Mouse (Mus musculus) midbrain, embryonic 15.5 days (tissue): ENCODE measurements around the gene Echs1. TPM values are rescaled to one million over a fixed set of nuclear protein-coding genes. Genes with fewer than 3 reads are reported as not detected.
"Not testable (repeated sequence)": the region's sequence is repeated elsewhere in the genome, so short reads cannot be mapped to it uniquely, and the experiment has no call there.

Experiments
- ATAC-seq: fragments of 200-750 bp; cut with Nextera tagmentation; replicated peaks from 2 replicates; pipeline ENCODE4 v1.8.0; 2017; ENCODE audit warnings: moderate TSS enrichment
- H3K27ac ChIP-seq: fragments of 300-500 bp; sonication (generic); 2 replicates; pipeline ENCODE4 v1.5.1; 2015; ENCODE audit warnings: mild to moderate bottlenecking, inconsistent platforms
- H3K27me3 ChIP-seq: fragments of 300-500 bp; sonication (generic); replicated peaks from 2 replicates; pipeline ENCODE4 v1.6.1; 2015; ENCODE audit warnings: inconsistent platforms
- H3K36me3 ChIP-seq: fragments of 300-500 bp; sonication (generic); replicated peaks from 2 replicates; pipeline ENCODE4 v1.6.1; 2015; ENCODE audit warnings: inconsistent platforms
- H3K4me1 ChIP-seq: fragments of 300-500 bp; sonication (generic); 2 replicates; pipeline ENCODE4 v1.6.1; 2015; ENCODE audit warnings: inconsistent platforms
- H3K4me2 ChIP-seq: fragments of 300-500 bp; sonication (generic); 2 replicates; pipeline ENCODE4 v1.6.1; 2015; ENCODE audit warnings: inconsistent platforms, mild to moderate bottlenecking, moderate library complexity
- H3K4me3 ChIP-seq: fragments of 300-500 bp; sonication (generic); 2 replicates; pipeline ENCODE4 v1.5.1; 2015; ENCODE audit warnings: mild to moderate bottlenecking, inconsistent platforms
- H3K9ac ChIP-seq: fragments of 300-500 bp; sonication (generic); 2 replicates; pipeline ENCODE4 v1.6.1; 2015; ENCODE audit warnings: mild to moderate bottlenecking, inconsistent platforms
- H3K9me3 ChIP-seq: fragments of 300-500 bp; sonication (generic); 2 replicates; pipeline ENCODE4 v1.6.1; 2016; ENCODE audit warnings: inconsistent platforms
- WGBS: fragments of 180-500 bp; shearing (Covaris S2); methylation state at CpG from one replicate; pipeline ENCODE4 v1.1.7; 2015; ENCODE audit warnings: mixed read lengths; 5-methylcytosine and 5-hydroxymethylcytosine counted together
- polyA plus RNA-seq: library from polyadenylated mRNA; unstranded; fragments of >200 nt; fragmentation: Nextera tagmentation; extraction: Ambion mirVana; gene quantifications from 2 replicates; pipeline ENCODE4 v1.2.1, GENCODE M21; 2015

Echs1 gene
- polyA plus RNA-seq, 1 experiment from 2014 or later, result 107 TPM

GRCm38 (mm10) chr7:140134033-140134432 lies 17.8 kb upstream of the Echs1 start:
- peaks cover 11% of the 10 kb centered on the region for H3K4me1 ChIP-seq
- H3K27ac ChIP-seq, H3K4me2 ChIP-seq, H3K4me3 ChIP-seq, H3K27me3 ChIP-seq, H3K9ac ChIP-seq, H3K9me3 ChIP-seq, ATAC-seq, H3K36me3 ChIP-seq: not testable (repeated sequence)
- WGBS, result 93% methylated on average over 7 of the region's 7 CpGs

GRCm38 (mm10) chr7:140132184-140132583 lies 15.9 kb upstream of the Echs1 start:
- H3K9ac ChIP-seq, H3K4me3 ChIP-seq, H3K36me3 ChIP-seq, H3K4me1 ChIP-seq, ATAC-seq, H3K27me3 ChIP-seq, H3K9me3 ChIP-seq, H3K27ac ChIP-seq, H3K4me2 ChIP-seq: not testable (repeated sequence)
- 95% methylated on average over 7 of the region's 7 CpGs for whole genome bisulfite sequencing

- Histone ChIP-seq H3K4me1 (peaks cover 4% of the 10 kb centered on the region; the same call in 1 of the 2 replicates), H3K4me2 (no peak overlapping the region), H3K27me3 (no peaks in the 10 kb centered on the region), H3K36me3 (no peaks in the 10 kb centered on the region), H3K4me3 (no peak overlapping the region), H3K27ac (no peak overlapping the region), H3K9ac (no peak overlapping the region), H3K9me3 (no peaks in the 10 kb centered on the region)
- ATAC-seq, result no peak
- 89% methylated on average over 2 of the region's 2 CpGs for WGBS
These were observed 11.6 kb upstream of the Echs1 start for GRCm38 (mm10) chr7:140127911-140128310.

- Histone ChIP-seq H3K4me1 (peaks cover 4% of the 10 kb centered on the region; the same call in 1 of the 2 replicates), H3K27ac (no peak overlapping the region), H3K9ac (no peak overlapping the region), H3K36me3 (no peaks in the 10 kb centered on the region), H3K4me3 (no peak overlapping the region), H3K9me3 (no peaks in the 10 kb centered on the region), H3K4me2 (no peak overlapping the region), H3K27me3 (no peaks in the 10 kb centered on the region)
- no peak for ATAC-seq
- 89% methylated on average over 3 of the region's 3 CpGs for WGBS
These were observed 10.7 kb upstream of the Echs1 start for GRCm38 (mm10) chr7:140126934-140127333.

DNA sequence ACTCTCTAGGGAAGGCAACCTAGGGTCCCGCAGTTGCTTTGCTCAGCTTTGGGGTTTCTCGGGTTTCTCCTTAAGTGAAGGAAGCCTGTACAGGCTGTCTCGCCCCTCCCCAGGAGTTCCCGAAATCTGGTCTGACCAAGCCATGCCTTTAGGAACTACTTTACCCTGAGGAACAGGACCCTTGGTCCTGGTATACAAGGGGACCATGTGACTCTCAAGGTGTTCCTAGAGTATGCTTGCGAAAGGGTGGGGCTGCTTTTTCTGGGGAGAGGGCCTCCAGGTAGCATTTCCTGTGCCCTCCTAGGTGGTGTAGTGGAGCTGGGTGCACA lies 9.7 kb upstream of the Echs1 start:
- H3K27me3 ChIP-seq, result no peaks in the 10 kb centered on the region
- H3K9ac ChIP-seq, result peak overlapping the region; percentile 74
- no peak overlapping the region for H3K27ac ChIP-seq
- peak overlapping the region; percentile 67 for H3K4me3 ChIP-seq
- no peaks in the 10 kb centered on the region for H3K9me3 ChIP-seq
- H3K4me1 ChIP-seq, result peaks cover 4% of the 10 kb centered on the region; the same call in 1 of the 2 replicates
- H3K4me2 ChIP-seq, result peak overlapping the region; percentile 71
- WGBS, result 15% methylated on average over 5 of the region's 5 CpGs
- no peaks in the 10 kb centered on the region for H3K36me3 ChIP-seq
- peak; percentile 17 for ATAC-seq

- Histone ChIP-seq H3K4me2 (peak overlapping the region; percentile 71), H3K27ac (no peak overlapping the region), H3K9ac (peak overlapping the region; percentile 74), H3K9me3 (no peaks in the 10 kb centered on the region), H3K4me1 (peaks cover 4% of the 10 kb centered on the region; the same call in 1 of the 2 replicates), H3K36me3 (no peaks in the 10 kb centered on the region), H3K27me3 (no peaks in the 10 kb centered on the region), H3K4me3 (peak overlapping the region; percentile 67)
- peak; percentile 97 for ATAC-seq
- WGBS, result 2% methylated on average over 40 of the region's 40 CpGs
These were observed 9.2 kb upstream of the Echs1 start for GRCm38 (mm10) chr7:140125278-140126021.

DNA sequence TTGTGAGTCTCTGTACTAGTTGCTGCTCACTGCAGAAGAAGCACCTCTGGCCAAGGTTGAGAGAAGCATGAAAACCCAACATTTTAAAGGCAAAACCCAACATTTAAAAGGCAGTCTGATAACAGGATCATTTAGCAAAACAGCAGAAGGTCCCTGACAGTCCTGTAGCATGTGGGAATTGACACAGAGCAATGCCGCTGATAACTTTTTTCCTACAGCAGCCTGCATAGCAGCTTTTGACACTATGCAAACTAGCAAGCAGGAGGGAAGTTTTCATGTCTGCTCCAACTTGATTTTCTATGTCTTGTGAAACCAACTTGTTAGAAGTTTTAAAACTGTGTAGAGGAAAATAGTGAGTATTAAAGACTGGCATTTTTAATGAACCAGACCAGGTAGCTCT lies 8.1 kb upstream of the Echs1 start:
- Histone ChIP-seq H3K4me3 (no peak overlapping the region), H3K27me3 (no peaks in the 10 kb centered on the region), H3K36me3 (no peaks in the 10 kb centered on the region), H3K4me1 (peaks cover 4% of the 10 kb centered on the region; the same call in 1 of the 2 replicates), H3K27ac (no peak overlapping the region), H3K4me2 (no peak overlapping the region), H3K9ac (no peak overlapping the region), H3K9me3 (no peaks in the 10 kb centered on the region)
- WGBS, result 95% methylated on average over 1 of the region's 1 CpGs
- no peak for ATAC-seq

DNA sequence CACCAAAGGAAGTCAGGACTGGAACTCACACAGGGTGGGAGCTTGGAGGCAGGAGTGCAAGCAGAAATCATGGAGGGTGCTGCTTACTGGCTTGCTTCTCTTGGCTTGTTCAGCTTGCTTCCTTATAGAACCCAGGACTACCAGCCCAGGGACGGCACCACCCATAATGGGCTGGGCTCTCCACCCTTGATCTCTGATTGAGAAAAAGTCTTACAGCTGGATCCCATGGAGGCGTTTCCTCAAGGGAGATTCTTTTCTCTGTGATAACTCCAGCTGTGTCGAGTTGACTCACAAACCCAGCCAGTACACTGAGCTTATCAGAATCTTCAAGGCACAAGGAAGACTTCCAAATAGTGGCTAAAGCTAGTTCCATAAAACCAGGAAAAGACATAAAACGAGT lies 6.5 kb upstream of the Echs1 start:
- WGBS, result 33% methylated on average over 4 of the region's 4 CpGs
- Histone ChIP-seq H3K36me3 (no peaks in the 10 kb centered on the region), H3K4me2 (no peak overlapping the region), H3K27me3 (no peaks in the 10 kb centered on the region), H3K4me3 (no peak overlapping the region), H3K9me3 (no peaks in the 10 kb centered on the region), H3K27ac (no peak overlapping the region), H3K4me1 (peaks cover 4% of the 10 kb centered on the region; the same call in 1 of the 2 replicates), H3K9ac (no peak overlapping the region)
- no peak for ATAC-seq

DNA sequence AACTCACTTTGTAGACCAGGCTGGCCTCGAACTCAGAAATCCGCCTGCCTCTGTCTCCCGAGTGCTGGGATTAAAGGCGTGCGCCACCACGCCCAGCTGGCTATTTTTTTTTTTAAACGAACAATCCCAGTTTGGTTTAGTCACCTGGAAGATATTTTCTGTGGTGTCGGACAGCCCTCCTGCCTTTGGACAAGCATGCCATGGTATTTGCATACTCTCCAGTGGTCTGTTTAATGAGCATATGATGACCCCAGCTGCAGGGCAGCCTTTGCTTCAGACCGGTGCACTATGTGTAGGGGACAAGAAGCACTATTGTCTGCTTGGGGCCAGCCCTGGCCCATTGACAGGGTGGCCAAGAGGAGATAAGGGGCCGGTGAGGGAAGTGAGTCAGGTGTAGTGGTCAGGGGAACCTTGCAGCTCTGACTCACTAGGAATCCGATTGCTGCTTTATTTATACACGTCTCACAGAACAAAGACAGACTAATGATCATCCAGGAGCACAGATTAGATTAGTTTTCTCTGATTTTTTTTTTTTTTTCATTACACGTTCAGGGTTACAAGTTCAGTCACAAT lies 5.1 kb upstream of the Echs1 start:
- no peak for ATAC-seq
- no peak overlapping the region for H3K27ac ChIP-seq
- H3K4me3 ChIP-seq, result no peak overlapping the region
- WGBS, result 77% methylated on average over 13 of the region's 13 CpGs
- H3K4me1 ChIP-seq, result peaks cover 9% of the 10 kb centered on the region
- no peak overlapping the region for H3K4me2 ChIP-seq
- no peaks in the 10 kb centered on the region for H3K27me3 ChIP-seq
- no peaks in the 10 kb centered on the region for H3K9me3 ChIP-seq
- no peak overlapping the region for H3K9ac ChIP-seq
- no peaks in the 10 kb centered on the region for H3K36me3 ChIP-seq

GRCm38 (mm10) chr7:140120484-140120883 lies 4.2 kb upstream of the Echs1 start:
- no peaks in the 10 kb centered on the region for H3K36me3 ChIP-seq
- H3K9ac ChIP-seq, result no peak overlapping the region
- H3K27ac ChIP-seq, result no peak overlapping the region
- no peaks in the 10 kb centered on the region for H3K9me3 ChIP-seq
- no peaks in the 10 kb centered on the region for H3K27me3 ChIP-seq
- no peak overlapping the region for H3K4me2 ChIP-seq
- peaks cover 7% of the 10 kb centered on the region for H3K4me1 ChIP-seq
- WGBS, result 95% methylated on average over 2 of the region's 2 CpGs
- ATAC-seq, result no peak
- H3K4me3 ChIP-seq, result no peak overlapping the region

DNA sequence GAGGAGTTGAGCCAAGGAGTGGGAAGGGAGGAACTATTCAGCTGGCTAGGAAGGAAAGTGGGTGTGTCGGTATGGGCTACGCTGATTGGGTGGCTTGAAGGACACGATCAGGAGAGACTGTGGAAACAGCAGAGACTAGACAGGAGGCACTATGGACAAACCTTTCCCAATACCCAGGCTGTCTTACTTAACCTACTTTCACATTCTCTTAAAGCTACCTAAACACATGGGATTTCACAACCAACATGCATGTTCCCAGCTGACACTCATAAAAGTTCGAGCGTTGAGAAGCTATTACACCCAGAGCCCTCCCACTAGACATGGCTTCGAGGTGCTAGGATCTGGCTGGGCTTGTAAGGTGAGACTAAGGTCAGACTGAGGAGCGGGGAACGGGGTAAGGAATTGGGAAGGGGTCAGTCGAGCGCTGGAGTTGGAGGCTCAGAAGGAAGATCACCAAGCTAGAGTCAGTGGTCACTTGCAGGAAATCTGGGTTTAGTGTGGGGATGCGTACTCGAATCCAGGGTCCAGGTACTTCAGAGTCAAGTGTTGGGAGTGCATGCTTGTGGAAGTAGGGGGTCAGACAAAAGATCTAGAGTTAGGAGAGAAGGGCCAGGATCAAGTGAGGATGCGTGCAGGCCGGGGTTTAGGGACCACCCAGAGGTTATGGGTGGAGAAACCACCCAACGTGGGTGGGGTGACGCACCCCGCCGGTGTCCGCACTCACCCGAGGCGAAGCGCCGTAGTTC lies 520 bp downstream of the Echs1 start, which contains the start of gene Paox:
TSS of gene Paox (plus strand) at position 217 of the 746 bp plus-strand sequence.
- Histone ChIP-seq H3K9me3 (no peaks in the 10 kb centered on the region), H3K27me3 (no peaks in the 10 kb centered on the region), H3K27ac (peak within 1 kb of the TSS; percentile 78), H3K4me2 (peak within 1 kb of the TSS; percentile 69), H3K4me1 (peaks cover 8% of the 10 kb centered on the region), H3K4me3 (peak within 1 kb of the TSS; percentile 64), H3K36me3 (peaks cover 7% of the 10 kb centered on the region; the same call in 1 of the 2 replicates), H3K9ac (peak within 1 kb of the TSS; percentile 75)
- 2% methylated on average over 23 of the region's 23 CpGs for WGBS
- peak; percentile 76 for ATAC-seq

DNA sequence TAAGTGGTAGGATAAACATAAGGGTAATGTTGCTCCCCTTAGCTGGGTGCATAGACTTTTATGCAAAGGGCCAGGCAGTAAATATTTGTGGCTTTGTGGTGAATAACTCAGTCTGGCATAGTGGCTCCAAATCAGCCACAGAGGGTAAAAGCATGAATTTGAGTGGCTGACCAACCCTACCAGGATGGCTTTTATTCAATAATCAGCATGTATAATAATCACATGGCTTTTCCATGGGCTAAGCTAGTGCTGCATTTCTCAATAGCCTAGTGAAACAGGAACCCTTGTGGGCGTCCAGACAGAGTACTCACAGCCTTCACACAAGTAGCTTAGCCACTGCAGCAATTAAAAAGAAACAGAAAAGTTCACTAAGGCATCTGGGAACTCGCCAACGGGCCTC lies 4.3 kb downstream of the Echs1 start:
- Histone ChIP-seq H3K4me3 (no peak overlapping the region), H3K9ac (no peak overlapping the region), H3K36me3 (peaks cover 31% of the 10 kb centered on the region), H3K9me3 (no peaks in the 10 kb centered on the region), H3K27me3 (no peaks in the 10 kb centered on the region), H3K27ac (no peak overlapping the region), H3K4me1 (peaks cover 3% of the 10 kb centered on the region), H3K4me2 (no peak overlapping the region)
- no peak for ATAC-seq
- WGBS, result 73% methylated on average over 3 of the region's 3 CpGs
